Mouse (Mus musculus): ENCODE results near the gene Lce1i. TPM values are rescaled to one million over a fixed set of nuclear protein-coding genes. Genes with fewer than 3 reads are reported as not detected.
"Not testable (repeated sequence)": the region's sequence is repeated elsewhere in the genome, so short reads cannot be mapped to it uniquely, and the experiment has no call there.

Gene Lce1i
- not detected in 2 replicates for polyA plus RNA-seq (2014; fragmentation: Nextera tagmentation; extraction: Ambion mirVana)

DNA sequence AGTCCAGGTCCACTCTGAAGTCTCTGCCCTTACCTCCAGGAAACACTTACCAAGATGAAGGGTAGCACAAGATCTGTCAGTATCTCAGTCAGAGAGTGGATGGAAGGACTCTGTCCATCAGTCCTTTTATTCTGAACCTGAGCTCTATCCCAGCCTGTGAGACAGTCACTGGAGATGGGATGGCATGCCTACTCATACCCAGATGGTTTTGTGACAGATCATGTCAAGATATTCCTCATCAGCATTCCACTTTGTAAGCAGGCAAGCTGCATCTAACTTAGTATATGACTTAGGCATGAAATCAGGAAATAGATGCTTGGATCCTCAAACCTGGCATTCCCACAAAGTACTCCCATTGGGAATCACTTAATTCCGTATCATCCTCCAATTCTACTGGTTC, at the start of gene Lce1i:
Lce1i (minus strand) TSS at position 101 of the 400 bp plus-strand sequence.
- Histone ChIP-seq H3K27me3 (ENCODE audit: control insufficient read depth, insufficient read depth, low read length) (no peaks in the 10 kb centered on the region), H3K27ac (ENCODE audit: low read depth, low read length) (no peak within 1 kb of the TSS), H3K4me2 (ENCODE audit: low read depth, low read length) (no peak within 1 kb of the TSS), H3K36me3 (ENCODE audit: control insufficient read depth, insufficient read depth, low read length) (no peaks in the 10 kb centered on the region), H3K4me1 (ENCODE audit: control insufficient read depth, insufficient read depth, low read length) (no peaks in the 10 kb centered on the region), H3K4me3 (ENCODE audit: low read depth, low read length) (no peak within 1 kb of the TSS), H3K9me3 (ENCODE audit: control insufficient read depth, low read length) (no peaks in the 10 kb centered on the region), H3K9ac (replicated peaks; ENCODE audit: low read depth, low read length) (no peak within 1 kb of the TSS)
- ATAC-seq (ENCODE audit: low read depth): no peak
- WGBS: 77% methylated on average over 1 of the region's 1 CpGs

DNA sequence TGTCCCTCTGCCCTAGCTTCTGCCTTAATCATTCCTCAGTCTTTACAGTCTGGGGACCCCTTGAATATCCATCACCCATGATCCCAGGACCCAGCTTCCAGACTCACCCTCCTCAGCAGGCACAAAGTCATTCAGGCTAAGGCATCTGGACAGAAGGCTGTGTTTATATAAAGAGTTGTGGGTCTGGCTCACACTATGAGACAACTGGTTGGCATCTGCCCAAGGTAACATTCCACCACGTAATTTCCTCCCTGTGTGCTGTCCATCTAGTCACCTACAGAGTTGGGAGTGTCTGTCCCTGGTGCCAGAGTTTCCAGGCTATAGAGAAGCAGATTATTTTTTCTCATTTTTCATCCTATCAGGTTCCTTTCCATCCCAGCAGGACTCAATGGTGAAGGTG, 48.4 kb upstream of the Lce1i start, which contains the start of gene Kprp:
Kprp (minus strand) TSS at position 140 of the 400 bp plus-strand sequence.
- no peak within 1 kb of the TSS for H3K4me2 ChIP-seq (ENCODE audit: low read depth, low read length)
- no peaks in the 10 kb centered on the region for H3K4me1 ChIP-seq (ENCODE audit: control insufficient read depth, insufficient read depth, low read length)
- no peak for ATAC-seq (ENCODE audit: low read depth)
- no peak within 1 kb of the TSS for H3K4me3 ChIP-seq (ENCODE audit: low read depth, low read length)
- WGBS: 63% methylated on average over 1 of the region's 1 CpGs
- no peaks in the 10 kb centered on the region for H3K36me3 ChIP-seq (ENCODE audit: control insufficient read depth, insufficient read depth, low read length)
- no peaks in the 10 kb centered on the region for H3K27me3 ChIP-seq (ENCODE audit: control insufficient read depth, insufficient read depth, low read length)
- no peaks in the 10 kb centered on the region for H3K9me3 ChIP-seq (ENCODE audit: control insufficient read depth, low read length)
- no peak within 1 kb of the TSS for H3K27ac ChIP-seq (ENCODE audit: low read depth, low read length)
- no peak within 1 kb of the TSS for H3K9ac ChIP-seq (replicated peaks; ENCODE audit: low read depth, low read length)

DNA sequence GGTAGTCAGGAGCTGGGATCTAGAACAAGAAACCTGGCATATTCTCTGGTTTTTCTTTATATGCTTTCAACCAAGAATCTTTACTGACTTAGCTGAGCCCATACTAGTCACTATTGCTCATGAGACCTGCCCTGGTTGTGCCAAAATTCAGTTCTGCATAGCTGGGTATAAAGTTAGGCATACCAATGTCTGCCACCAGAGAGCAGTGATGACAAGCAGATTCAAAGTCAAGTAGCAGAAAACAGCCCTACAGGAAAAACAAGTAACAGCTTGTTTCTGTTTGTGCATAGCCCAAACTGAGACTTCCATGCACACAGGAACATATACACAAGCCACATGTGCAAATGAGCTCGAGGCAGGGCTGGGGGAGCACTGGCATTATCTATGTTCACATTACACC, 47.1 kb upstream of the Lce1i start:
- Histone ChIP-seq H3K27ac (ENCODE audit: low read depth, low read length) (no peak overlapping the region), H3K4me1 (ENCODE audit: control insufficient read depth, insufficient read depth, low read length) (no peaks in the 10 kb centered on the region), H3K4me2 (ENCODE audit: low read depth, low read length) (no peak overlapping the region), H3K9ac (replicated peaks; ENCODE audit: low read depth, low read length) (no peak overlapping the region), H3K9me3 (ENCODE audit: control insufficient read depth, low read length) (no peaks in the 10 kb centered on the region), H3K27me3 (ENCODE audit: control insufficient read depth, insufficient read depth, low read length) (no peaks in the 10 kb centered on the region), H3K4me3 (ENCODE audit: low read depth, low read length) (no peak overlapping the region), H3K36me3 (ENCODE audit: control insufficient read depth, insufficient read depth, low read length) (no peaks in the 10 kb centered on the region)
- ATAC-seq (ENCODE audit: low read depth): no peak
- 50% methylated on average over 1 of the region's 1 CpGs for WGBS

DNA sequence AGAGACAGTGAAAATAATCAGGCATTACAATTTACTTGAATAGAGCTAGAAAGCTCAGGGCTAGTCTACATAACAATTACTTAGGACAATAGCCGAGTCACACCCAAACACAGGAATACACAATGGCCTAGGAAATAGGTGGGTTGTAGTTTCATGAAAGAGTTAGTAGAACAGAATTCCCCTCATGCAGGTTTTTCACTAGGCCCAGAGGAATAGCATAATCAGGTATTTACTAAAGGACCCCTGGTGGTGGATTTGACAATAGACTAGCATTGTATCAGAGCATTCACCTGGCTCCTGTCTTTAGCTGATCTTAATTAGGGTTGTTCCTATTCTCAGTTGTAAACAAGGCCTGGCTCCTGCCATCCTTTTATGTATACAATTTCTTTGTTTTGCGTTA, 37.3 kb upstream of the Lce1i start:
- H3K4me3 ChIP-seq (ENCODE audit: low read depth, low read length); H3K9me3 ChIP-seq (ENCODE audit: control insufficient read depth, low read length); H3K4me2 ChIP-seq (ENCODE audit: low read depth, low read length); H3K27ac ChIP-seq (ENCODE audit: low read depth, low read length); H3K4me1 ChIP-seq (ENCODE audit: control insufficient read depth, insufficient read depth, low read length); H3K36me3 ChIP-seq (ENCODE audit: control insufficient read depth, insufficient read depth, low read length); H3K9ac ChIP-seq (replicated peaks; ENCODE audit: low read depth, low read length); H3K27me3 ChIP-seq (ENCODE audit: control insufficient read depth, insufficient read depth, low read length); ATAC-seq (ENCODE audit: low read depth): not testable (repeated sequence)
- 89% methylated on average over 2 of the region's 2 CpGs for WGBS

DNA sequence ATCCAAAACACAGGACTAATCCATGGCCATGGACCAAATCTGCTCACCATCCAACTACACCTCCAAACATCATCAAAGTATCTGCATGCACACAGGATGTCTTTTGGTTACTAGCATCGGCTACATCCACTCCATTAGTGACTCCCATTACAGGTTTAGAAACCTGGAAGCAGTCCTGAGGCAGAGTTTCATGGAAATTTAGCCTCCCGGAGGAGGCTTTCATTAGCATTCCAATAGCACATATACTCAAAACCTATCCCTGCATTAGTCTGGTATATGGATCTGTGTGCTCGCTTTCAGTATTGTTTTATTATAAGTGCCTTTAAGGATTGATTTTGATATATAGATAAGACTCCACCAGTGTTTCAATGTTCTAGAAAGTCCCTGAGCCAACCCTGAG, 36.9 kb upstream of the Lce1i start:
- no peaks in the 10 kb centered on the region for H3K27me3 ChIP-seq (ENCODE audit: control insufficient read depth, insufficient read depth, low read length)
- 96% methylated on average over 3 of the region's 3 CpGs for WGBS

DNA sequence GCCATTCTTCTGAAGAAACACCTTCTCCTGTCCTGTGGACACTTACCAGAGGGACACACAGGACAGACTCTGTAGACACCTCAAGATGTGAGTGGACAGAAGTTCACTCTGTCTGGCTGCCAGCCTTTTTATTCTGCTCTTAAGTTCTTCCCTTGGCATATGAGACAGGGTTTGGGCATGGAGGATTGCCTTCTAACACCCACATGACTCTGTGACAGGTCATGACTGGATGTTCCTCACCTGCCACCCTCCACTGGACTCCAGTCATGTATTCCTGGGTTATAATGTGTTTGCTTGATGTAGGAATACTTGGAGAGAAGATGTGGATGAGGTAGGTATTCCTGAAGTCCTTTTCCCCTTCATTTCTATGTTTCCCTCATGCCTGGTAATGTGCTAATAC, 29.1 kb upstream of the Lce1i start, which contains the start of gene Lce1k:
Lce1k (minus strand) TSS at position 101 of the 400 bp plus-strand sequence.
- Histone ChIP-seq H3K27me3 (ENCODE audit: control insufficient read depth, insufficient read depth, low read length) (no peaks in the 10 kb centered on the region), H3K9ac (replicated peaks; ENCODE audit: low read depth, low read length) (no peak within 1 kb of the TSS), H3K27ac (ENCODE audit: low read depth, low read length) (no peak within 1 kb of the TSS), H3K36me3 (ENCODE audit: control insufficient read depth, insufficient read depth, low read length) (no peaks in the 10 kb centered on the region), H3K9me3 (ENCODE audit: control insufficient read depth, low read length) (no peaks in the 10 kb centered on the region), H3K4me1 (ENCODE audit: control insufficient read depth, insufficient read depth, low read length) (no peaks in the 10 kb centered on the region), H3K4me3 (ENCODE audit: low read depth, low read length) (no peak within 1 kb of the TSS), H3K4me2 (ENCODE audit: low read depth, low read length) (no peak within 1 kb of the TSS)
- no peak for ATAC-seq (ENCODE audit: low read depth)

More for the DNA sequence above, 36.9 kb upstream of the Lce1i start:
- H3K4me3 ChIP-seq (ENCODE audit: low read depth, low read length): no peak overlapping the region
- no peak for ATAC-seq (ENCODE audit: low read depth)
- H3K4me2 ChIP-seq (ENCODE audit: low read depth, low read length): no peak overlapping the region
- no peaks in the 10 kb centered on the region for H3K36me3 ChIP-seq (ENCODE audit: control insufficient read depth, insufficient read depth, low read length)
- no peaks in the 10 kb centered on the region for H3K4me1 ChIP-seq (ENCODE audit: control insufficient read depth, insufficient read depth, low read length)
- H3K27ac ChIP-seq (ENCODE audit: low read depth, low read length): no peak overlapping the region
- H3K9me3 ChIP-seq (ENCODE audit: control insufficient read depth, low read length): no peaks in the 10 kb centered on the region
- H3K9ac ChIP-seq (replicated peaks; ENCODE audit: low read depth, low read length): no peak overlapping the region

DNA sequence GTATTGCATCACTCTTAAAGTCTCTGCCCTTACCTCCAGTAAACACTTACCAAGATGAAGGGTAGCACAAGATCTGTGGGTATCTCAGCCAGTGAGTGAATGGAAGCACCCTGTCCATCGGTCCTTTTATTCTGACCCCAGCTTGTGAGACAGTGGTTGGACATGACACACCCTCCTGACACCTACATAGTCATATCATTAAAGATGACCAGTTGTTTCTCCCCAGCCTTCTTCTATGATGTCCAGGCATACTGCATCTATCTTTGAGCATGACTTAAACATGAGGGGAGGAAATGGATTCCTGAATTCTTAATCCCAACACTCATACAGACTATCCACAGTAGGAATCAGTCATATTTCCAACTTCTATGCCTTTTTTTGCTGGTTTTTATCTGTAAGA, 11.7 kb upstream of the Lce1i start, which contains the start of gene Lce1j:
Lce1j (minus strand) TSS at position 101 of the 400 bp plus-strand sequence.
- Histone ChIP-seq H3K27me3 (ENCODE audit: control insufficient read depth, insufficient read depth, low read length) (no peaks in the 10 kb centered on the region), H3K27ac (ENCODE audit: low read depth, low read length) (no peak within 1 kb of the TSS), H3K4me3 (ENCODE audit: low read depth, low read length) (no peak within 1 kb of the TSS), H3K36me3 (ENCODE audit: control insufficient read depth, insufficient read depth, low read length) (no peaks in the 10 kb centered on the region), H3K9ac (replicated peaks; ENCODE audit: low read depth, low read length) (no peak within 1 kb of the TSS), H3K4me2 (ENCODE audit: low read depth, low read length) (no peak within 1 kb of the TSS), H3K4me1 (ENCODE audit: control insufficient read depth, insufficient read depth, low read length) (no peaks in the 10 kb centered on the region), H3K9me3 (ENCODE audit: control insufficient read depth, low read length) (no peaks in the 10 kb centered on the region)
- no peak for ATAC-seq (ENCODE audit: low read depth)
- 90% methylated on average over 1 of the region's 1 CpGs for WGBS

DNA sequence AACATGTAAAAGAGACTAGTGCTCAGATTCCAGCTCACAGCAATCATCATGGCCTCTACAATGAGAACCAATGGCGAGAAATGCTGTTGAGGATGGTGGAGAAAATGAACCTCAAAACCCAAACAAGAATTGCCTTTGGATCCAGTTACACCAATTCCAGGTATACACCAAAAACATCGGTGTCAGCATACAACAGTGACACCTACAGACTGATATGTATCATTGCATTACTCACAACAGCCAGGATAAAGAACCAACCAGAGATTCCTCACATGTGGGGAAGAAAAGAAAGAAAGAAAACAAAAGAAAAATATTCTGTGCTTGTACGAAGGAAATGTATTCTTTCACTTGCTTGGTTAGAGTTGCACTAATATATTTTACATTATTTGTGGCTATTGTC, 7.1 kb downstream of the Lce1i start:
- ATAC-seq (ENCODE audit: low read depth): no peak

DNA sequence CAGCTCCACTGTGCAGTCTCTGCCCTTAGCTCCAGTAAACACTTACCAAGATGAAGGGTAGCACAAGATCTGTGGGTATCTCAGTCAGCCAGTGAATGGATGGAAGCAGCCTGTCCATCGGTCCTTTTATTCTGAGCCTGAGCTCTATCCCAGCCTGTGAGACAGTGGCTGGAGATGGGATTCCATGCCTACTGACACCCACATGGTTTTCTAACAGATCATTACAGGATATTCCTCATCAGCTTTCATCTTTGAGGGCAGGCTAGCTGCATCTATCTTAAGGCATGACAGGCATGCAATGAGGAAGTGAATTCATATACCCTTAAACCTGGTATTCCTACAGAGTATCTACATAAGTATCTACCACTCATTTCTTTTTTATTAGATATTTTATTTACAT, 13.7 kb downstream of the Lce1i start, which contains the start of gene Lce1h:
Lce1h (minus strand) TSS at position 101 of the 400 bp plus-strand sequence.
- H3K4me3 ChIP-seq (ENCODE audit: low read depth, low read length): no peak within 1 kb of the TSS
- H3K27me3 ChIP-seq (ENCODE audit: control insufficient read depth, insufficient read depth, low read length): no peaks in the 10 kb centered on the region
- no peak within 1 kb of the TSS for H3K4me2 ChIP-seq (ENCODE audit: low read depth, low read length)
- no peaks in the 10 kb centered on the region for H3K4me1 ChIP-seq (ENCODE audit: control insufficient read depth, insufficient read depth, low read length)
- WGBS: 100% methylated on average over 1 of the region's 1 CpGs
- no peaks in the 10 kb centered on the region for H3K9me3 ChIP-seq (ENCODE audit: control insufficient read depth, low read length)
- no peaks in the 10 kb centered on the region for H3K36me3 ChIP-seq (ENCODE audit: control insufficient read depth, insufficient read depth, low read length)
- H3K27ac ChIP-seq (ENCODE audit: low read depth, low read length): no peak within 1 kb of the TSS
- no peak within 1 kb of the TSS for H3K9ac ChIP-seq (replicated peaks; ENCODE audit: low read depth, low read length)
- ATAC-seq (ENCODE audit: low read depth): no peak; the same call in 1 of the 2 replicates

More for the DNA sequence above, 7.1 kb downstream of the Lce1i start:
- H3K4me3 ChIP-seq (ENCODE audit: low read depth, low read length): no peak overlapping the region
- H3K27ac ChIP-seq (ENCODE audit: low read depth, low read length): no peak overlapping the region
- no peak overlapping the region for H3K4me2 ChIP-seq (ENCODE audit: low read depth, low read length)
- no peaks in the 10 kb centered on the region for H3K36me3 ChIP-seq (ENCODE audit: control insufficient read depth, insufficient read depth, low read length)
- no peaks in the 10 kb centered on the region for H3K4me1 ChIP-seq (ENCODE audit: control insufficient read depth, insufficient read depth, low read length)
- no peaks in the 10 kb centered on the region for H3K27me3 ChIP-seq (ENCODE audit: control insufficient read depth, insufficient read depth, low read length)
- H3K9ac ChIP-seq (replicated peaks; ENCODE audit: low read depth, low read length): no peak overlapping the region
- no peaks in the 10 kb centered on the region for H3K9me3 ChIP-seq (ENCODE audit: control insufficient read depth, low read length)
- WGBS: 29% methylated on average over 3 of the region's 3 CpGs

Measured in neural tube, embryonic 14.5 days (tissue).